Mouse (Mus musculus): ENCODE results near the gene A630095N17Rik.

The A630095N17Rik gene

GRCm38 (mm10) chr1:75212542-75212941 lies 19.4 kb downstream of the A630095N17Rik start:
- DNase-seq = no peak

DNA sequence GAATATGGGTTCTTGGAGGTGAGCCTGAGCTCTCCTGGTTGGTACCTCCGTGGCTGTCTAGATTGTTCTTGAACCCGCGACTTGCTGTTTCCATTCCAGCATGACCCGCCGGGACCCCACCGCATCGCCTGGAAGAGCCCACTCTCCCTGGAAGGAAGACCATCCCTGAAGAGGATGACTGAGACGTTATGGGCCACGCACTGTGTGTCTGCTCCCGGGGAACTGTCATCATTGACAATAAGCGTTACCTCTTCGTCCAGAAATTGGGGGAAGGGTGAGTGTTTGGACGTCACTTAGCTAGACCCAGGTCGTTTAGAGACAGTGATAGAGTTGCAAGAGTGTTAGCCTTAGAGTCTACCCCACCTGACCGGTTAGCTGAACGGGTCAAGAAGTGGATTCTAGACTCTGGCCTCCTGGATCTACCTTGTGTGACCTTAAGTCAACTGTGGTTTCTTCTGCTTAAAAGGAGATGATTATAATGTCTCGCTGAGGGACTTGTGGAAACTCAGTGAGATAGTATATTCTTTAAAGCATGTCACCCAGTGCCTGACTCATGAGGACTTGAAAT lies 20.7 kb downstream of the A630095N17Rik start:
- DNase-seq = no peak

DNA sequence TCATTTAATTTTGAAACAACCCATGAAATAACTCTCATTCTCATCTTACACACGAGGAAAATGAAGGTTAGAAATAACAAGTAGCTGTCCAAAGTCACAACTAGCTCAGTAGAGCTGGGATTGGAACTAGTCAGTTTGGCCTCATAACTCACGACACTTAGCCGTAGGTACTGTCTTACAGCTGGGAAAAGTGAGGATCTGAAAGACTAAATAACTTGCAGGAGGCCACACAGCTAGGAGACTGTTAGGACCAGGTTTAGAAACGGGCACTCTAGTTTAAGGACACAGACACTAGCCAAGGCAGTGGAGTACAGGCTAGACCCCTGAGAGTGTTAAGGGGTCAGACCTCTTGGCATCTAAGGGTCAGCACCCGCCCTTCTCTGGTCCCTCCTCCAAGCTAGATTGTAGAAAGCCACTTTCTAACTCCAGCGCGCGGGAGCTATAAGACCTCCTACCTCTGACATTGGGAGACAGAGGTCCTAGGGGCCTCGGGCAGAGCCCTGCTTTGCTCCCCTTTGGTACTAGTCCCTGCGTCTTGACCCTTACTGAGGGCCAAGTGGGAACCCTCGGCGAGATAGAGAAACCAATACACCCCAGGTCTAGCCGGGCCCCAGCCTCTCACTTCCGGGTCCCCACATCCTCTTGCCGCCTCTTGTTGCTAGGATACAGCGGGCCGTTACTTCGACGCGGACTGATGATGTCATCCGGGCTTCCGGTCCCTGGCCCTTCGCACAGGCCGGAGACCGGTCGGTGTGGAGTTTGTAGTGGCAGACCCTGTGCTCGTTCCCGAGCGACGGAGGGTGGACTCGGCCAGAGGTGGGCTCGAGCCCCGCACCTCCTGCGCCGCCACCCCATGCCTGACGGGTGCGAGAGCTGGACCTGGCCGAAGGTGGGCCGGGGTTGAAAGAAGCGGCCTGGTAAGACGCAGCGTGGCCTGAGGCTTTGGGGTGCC lies 21.5 kb downstream of the A630095N17Rik start, which contains the start of the genes Glb1l and Stk16:
Glb1l (minus strand) TSS at position 678 of the 952 bp plus-strand sequence.
Stk16 (plus strand) TSS at position 703 of the 952 bp plus-strand sequence.
- peak; percentile 96 for DNase-seq

DNA sequence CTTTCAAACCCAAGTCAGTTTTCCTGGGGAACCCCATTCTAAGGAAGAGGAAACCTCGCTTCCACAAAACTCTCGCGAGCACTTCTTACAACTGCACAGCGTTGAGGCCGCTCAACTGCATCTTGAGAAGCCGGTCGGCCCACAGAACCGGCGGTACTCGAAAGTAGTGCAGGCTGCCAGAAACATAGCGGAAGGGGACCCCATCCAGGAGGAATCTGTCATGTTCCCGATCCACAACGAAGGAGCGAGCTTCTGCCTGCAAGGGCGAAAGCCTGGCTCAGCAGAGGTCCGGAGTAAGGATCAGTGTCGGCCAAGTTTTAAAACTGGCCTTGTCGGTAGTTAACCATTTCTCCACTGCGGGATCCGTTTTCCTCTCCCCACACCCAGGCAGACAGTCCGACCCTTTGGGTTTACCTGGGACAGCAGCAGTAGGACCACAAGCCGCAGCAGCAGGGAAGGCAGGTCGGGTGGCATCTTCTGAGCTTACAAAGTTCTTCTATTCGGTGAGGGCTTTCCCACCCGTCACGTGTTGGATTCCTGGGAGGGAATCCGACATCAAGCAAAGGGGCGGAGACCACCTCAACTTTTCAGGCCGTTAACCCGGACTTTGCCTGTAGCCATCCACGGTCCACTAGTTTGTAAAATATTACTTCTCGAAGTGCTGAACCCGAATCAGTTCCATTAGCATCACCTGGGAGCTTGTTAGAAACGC lies 22.8 kb downstream of the A630095N17Rik start:
- DNase-seq = peak; percentile 61

- DNase-seq = no peak
These were observed 30.7 kb downstream of the A630095N17Rik start for GRCm38 (mm10) chr1:75201236-75201635.

GRCm38 (mm10) chr1:75192452-75192851 lies 39.5 kb downstream of the A630095N17Rik start:
- peak; percentile 47 for DNase-seq

DNA sequence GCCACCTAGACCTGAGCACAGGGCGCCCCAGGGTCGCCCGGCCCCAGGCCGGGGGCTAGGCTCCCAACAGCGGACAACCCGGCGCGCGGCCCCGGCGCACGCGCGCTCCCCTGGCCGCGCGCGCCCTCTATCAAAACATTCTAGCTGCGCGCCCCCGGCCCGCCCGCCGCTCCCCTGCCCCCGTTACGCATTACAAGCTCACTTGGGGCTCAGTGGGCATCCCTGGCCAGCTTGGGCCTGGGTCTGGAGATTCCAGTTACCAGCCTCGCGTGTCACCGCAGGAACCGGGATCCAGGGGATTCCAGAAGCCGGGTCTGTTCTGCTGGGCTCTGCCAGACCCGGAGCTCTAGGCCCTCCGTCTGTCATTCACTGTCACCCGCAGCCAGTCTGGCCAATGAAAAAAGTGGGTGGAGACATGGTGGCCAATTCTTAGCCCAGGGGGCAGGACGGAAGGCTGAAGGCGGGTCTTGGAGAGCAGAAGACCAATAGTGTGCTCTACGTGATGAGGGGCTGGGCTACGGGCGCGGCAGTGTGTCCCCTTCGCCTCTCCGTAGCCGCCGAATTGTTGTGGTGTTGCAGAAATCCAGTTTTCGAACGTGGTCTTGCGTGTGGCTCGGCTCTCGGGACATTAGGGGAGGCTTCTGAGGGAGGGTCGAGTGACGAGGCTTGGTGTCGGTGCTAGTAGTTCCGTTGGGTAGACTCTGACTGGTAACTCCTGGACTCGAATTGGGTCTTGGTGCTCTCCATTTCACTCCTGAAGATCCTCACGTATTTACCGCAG lies 40.1 kb downstream of the A630095N17Rik start, which contains the start of the genes Ankzf1 and Atg9a:
Ankzf1 (plus strand) TSS at position 530 of the 781 bp plus-strand sequence.
Atg9a (minus strand) TSS at position 575 of the 781 bp plus-strand sequence.
- peak; percentile 96 for DNase-seq

GRCm38 (mm10) chr1:75191258-75191621 lies 40.7 kb downstream of the A630095N17Rik start:
- DNase-seq = no peak

- no peak for DNase-seq
These were observed 41.3 kb downstream of the A630095N17Rik start for GRCm38 (mm10) chr1:75190577-75190976.

DNA sequence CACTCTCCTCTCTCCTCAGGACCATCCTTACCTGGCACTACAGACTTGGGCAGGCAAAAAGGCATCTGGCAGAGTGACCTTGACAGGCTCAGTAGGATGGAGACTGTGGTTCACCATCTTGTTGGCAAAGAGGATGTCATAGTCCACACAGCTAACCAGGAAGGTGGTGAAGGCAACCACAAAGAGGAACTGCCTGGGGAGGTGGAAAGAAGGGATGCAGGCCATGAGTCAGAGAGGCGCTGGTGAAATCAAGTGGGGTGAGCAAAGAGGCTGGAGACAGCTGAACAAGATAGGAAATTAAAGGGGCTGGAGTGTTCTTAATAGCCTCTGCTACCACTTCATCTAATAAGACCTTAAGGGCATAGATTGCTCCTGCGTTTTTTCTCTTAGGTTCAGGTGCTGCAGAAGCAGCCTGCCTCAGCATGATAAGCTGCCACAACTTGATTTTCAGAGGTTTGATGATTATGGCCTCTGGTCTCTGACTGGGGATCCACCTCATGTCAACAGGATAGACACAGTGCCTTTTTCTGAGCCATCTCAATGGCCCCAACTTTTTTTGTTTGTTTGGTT lies 43.9 kb downstream of the A630095N17Rik start:
- no peak for DNase-seq

- DNase-seq = no peak
These were observed 44.8 kb downstream of the A630095N17Rik start for GRCm38 (mm10) chr1:75187126-75187525.

GRCm38 (mm10) chr1:75185495-75185894 lies 46.4 kb downstream of the A630095N17Rik start:
- DNase-seq = no peak

GRCm38 (mm10) chr1:75182160-75182559 lies 49.7 kb downstream of the A630095N17Rik start:
- no peak for DNase-seq

DNA sequence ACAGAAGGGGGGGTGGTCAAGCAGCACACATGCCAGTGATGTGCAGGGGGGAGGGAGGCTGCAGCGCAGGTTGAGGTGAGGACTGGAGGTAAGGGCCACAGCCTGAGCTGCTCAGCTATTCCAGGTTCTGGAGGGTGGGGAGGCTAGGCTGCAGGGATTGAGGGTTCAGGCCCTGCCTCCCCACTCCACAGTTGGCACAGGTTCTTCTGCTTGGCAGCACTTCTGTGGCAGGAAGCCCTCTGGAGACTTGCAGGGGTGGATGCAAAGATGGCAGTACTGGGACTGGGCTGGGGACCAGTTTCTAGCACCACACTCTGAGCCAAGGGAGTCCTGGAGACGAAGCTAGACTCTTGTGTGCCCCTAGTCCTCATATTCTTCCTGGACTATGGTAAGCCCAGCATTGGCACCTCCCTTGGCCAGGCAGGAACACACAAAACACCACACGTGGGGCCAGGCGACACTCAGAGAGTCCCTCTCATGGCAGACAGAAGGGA lies 50.5 kb downstream of the A630095N17Rik start:
- DNase-seq = no peak

- DNase-seq = no peak
These were observed 51.2 kb downstream of the A630095N17Rik start for GRCm38 (mm10) chr1:75180741-75181140.

DNA sequence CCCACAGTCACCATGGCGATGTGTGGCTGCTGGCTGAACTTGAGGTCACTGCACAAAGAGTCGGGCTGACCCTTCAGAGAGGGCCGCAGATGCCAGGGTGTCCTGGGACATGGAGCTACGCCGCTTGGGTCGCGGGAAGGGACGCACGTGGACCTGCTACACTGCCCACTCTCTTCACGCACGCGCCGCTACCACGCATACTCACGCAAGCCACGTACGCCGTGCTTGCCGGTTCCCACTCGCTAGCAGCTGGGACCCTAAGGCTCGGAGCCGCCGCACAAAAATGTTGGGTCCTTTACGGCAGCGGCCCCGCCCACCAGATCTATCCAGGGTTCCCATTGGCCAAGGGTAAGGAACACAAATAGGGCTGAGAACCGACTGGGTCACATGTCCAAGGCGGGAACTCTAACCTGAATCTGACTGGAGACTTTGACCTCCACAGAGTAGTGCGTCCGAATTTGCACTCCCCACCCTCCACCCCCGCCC lies 51.8 kb downstream of the A630095N17Rik start, which contains the start of gene Abcb6:
Abcb6 (minus strand) TSS at position 288 of the 486 bp plus-strand sequence.
- peak; percentile 96 for DNase-seq

DNA sequence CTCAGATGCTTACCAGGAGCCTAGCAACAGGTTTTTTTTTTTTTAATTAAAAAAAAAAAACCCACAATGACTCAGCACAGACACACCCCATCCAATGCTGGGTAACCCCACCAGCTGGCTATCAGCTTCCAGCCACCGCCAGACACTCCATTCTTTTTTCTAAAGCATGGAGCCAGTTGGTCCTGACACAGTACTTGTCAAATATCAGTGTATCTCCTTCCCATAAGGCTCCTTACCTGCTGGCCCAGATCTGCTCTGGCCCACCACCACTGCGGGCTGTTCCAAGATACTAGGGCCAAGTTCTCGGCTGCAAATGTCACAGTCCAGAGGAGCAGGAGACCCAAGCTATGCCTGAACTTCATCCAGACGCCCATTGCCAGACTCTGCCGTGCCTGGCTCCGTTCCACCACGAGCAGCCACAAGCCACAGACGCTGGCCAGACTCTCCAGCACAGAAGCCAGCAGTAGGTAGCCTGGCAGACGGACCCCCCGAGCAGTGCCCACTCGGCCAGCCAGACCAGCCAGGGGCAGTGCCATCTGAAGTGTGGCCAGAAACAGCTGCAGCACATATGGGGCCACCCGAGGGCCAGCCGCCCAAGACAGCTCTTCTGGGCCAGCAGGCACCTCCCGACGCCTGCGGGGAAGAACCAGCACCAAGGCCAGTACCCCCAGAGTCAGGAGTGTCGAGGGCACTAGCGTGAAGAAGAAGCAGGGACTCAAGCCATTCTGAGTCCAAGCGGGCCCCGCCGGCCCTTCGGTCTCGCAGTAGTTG lies 52.4 kb downstream of the A630095N17Rik start:
- peak; percentile 2 for DNase-seq

Data from embryo, embryonic 11 days (tissue).